Mouse (Mus musculus): ENCODE results near the gene 4930519P11Rik.

DNA sequence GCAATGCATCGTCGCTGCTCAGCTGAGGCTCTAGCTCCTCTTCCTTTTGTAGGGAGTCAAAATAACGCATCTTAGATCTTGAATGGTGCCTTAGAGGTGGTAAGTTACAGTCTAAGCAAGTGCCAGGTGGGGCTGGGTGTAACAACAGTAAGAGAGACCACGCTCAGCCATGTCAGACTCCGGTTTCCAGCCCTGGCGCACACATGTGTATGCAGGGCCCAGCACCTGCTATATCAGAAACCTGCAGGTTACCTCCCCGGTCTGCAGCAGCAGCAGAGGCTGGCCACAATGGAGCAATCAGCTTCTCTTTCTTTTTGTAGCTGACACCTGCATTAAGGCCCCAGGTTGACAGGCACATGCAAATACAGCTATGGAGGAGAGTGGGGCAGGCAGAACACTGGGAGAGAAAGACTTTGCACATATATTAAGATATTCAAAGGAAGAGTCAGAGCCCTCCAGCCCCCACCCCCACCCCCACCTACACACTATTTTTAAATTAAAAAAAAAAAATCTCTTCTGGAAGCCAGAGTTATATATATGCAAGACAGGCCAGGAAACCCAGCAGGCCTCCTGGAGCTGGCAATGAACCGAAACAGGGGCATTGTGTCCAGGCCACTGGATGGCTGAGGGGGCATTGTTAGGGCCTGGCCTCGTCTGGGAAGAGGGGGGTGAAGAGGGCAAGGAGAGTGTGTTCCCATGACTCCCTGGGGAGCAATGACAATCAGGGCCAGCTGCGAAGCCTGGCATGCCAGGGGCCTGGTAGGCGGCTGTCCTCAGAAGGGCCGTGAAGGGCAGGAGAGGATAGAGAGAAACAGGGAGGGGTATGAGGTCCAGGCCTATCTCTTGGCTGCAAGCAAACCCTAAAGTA, 36.1 kb downstream of the 4930519P11Rik start:
- TF ChIP-seq CTCF (IDR thresholded peaks at IDR 0.05; ENCODE audit: control insufficient read depth, insufficient read depth, low read length) (no peak), POLR2A (IDR thresholded peaks at IDR 0.05; ENCODE audit: borderline replicate concordance, control insufficient read depth, low read depth, low read length) (no peak)
